ENCODE assay signal across 1 mouse cellular context in the genomic region with DNA sequence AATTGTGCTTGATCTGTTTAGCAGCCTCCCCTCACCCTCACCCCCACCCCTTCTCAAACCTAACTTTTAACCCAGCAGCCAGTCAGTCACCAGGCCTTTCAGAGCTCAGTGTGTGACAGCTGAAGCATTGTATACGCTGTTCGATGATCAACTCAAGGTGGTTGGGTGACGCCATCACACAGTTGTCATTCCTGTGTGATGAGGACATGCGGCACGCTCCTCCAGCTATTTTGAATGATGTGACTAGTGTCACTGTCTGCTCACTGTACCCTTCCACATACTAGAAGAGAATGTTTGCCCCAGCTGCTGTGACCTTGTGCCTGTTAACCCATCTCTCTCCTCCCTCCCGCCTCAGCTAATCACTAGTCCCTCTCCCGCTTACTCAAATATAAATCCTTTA.
TF ChIP-seq lines count a peak whose summit lies in the region.

No protein-coding gene starts in this region.

TF ChIP-seq in myocyte, 11 proteins besides CTCF, POLR2A, EP300 and RAD21:
- TF ChIP-seq POLR2AphosphoS2 (IDR thresholded peaks at IDR 0.05; ENCODE audit: insufficient read length, low read depth) (no peak), E2F4 (IDR thresholded peaks at IDR 0.05; ENCODE audit: insufficient read depth) (no peak), TCF12 (IDR thresholded peaks at IDR 0.05; ENCODE audit: insufficient read depth, poor library complexity, severe bottlenecking) (no peak), USF1 (IDR thresholded peaks at IDR 0.05; ENCODE audit: low read depth) (no peak), CEBPB (IDR thresholded peaks at IDR 0.05; ENCODE audit: insufficient read depth, poor library complexity, severe bottlenecking) (no peak), REST (IDR thresholded peaks at IDR 0.05; ENCODE audit: insufficient read depth, insufficient read length) (no peak), MYOG (IDR thresholded peaks at IDR 0.05; ENCODE audit: control insufficient read depth in 1 of 3, insufficient read depth in 1 of 3, insufficient read length in 2 of 3, low read depth in 2 of 3) (peak in 2 of 3 experiments; percentile 24 to 77), MAX (IDR thresholded peaks at IDR 0.05; ENCODE audit: low read depth) (no peak), MYOD1 (IDR thresholded peaks at IDR 0.05; ENCODE audit: control insufficient read depth in 1 of 3, insufficient read length in 2 of 3, low read depth in 2 of 3) (peak in 2 of 3 experiments; percentile 28 to 78), TCF3 (IDR thresholded peaks at IDR 0.05; ENCODE audit: insufficient read length, low read depth) (peak; percentile 24), SRF (IDR thresholded peaks at IDR 0.05; ENCODE audit: control insufficient read depth, insufficient read length, low read depth) (no peak)
